Mouse (Mus musculus) telencephalon, adult 2 months (tissue): Measurements from ENCODE around the gene Abcb9.

Source experiments
- DNase-seq: peaks from one replicate; pipeline ENCODE4 v3.0.0-alpha.2; 2011; ENCODE audit warnings: low read depth, low spot score

The Abcb9 gene

DNA sequence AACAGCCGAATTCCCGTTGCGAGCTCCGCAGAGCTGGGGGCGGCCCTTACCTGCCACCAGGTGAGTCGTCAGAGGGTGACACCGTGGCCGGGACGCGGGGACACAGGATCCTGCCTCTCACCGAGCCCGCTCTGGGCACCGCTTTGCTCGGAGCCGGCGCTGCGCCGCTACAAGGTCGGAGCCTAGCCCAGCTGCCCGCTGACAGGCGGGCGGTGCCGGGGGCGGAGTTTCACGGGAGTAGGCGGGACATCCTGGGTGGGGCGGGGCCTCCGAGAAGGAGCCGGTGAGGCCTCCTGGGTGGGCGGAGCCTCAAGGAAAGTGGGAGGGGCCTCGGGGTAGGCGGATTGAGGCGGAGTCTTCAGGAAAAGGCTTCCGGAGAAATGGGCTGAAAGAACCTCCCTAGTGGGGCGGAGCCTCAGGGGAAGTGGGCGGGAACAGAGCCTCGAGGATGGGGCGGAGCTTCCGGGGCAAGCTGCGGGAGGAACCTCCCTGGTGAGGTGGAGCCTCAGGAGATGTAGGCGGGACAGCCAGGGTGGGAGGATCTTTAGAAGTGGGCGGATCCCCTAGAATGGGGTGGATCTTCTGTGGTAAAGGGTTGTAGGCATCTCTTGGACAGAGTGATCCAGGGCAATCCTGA, at the start of gene Abcb9:
Abcb9 (minus strand) TSS at position 203 of the 637 bp plus-strand sequence.
- DNase-seq = peak; percentile 93

DNA sequence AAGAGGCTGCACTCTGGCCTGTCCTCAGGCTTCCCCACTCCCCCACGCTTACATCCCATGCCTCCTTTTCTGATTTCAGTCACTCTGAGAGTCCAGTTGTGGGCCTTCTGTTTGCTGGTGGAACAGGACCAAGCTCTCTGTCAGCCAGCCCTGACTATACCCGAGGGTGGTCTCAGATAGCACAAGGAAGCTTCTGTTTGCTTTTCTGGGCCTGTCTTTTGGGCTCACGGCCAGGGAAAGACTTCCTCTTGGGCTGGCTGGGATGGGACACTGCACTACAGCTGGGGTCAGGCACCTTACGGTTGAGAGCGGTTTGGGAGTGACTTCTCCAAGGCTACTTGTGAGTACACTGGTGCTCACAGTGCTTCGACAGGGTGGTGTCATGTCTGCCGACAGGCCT, 42.5 kb upstream of the Abcb9 start:
- no peak for DNase-seq

DNA sequence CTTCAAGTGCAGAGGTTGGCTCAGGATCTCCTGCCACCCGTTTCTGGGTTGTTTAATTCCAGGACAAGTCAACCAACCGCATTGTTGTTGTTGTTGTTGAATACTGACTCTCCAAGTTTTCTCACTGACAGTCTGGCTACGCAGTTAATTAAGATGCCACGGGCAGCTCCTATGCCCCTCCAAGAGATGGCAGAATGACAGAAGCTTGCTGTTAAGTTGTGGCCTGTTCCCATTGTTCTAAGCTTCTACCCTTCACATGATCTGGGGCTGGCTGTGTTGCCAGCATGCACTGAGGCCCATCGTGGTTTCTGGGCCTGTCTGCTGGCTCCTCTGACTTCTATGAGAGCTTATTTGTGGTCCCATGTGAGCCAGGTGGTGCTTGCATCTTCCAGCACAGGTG, 38.7 kb upstream of the Abcb9 start:
- DNase-seq = no peak

DNA sequence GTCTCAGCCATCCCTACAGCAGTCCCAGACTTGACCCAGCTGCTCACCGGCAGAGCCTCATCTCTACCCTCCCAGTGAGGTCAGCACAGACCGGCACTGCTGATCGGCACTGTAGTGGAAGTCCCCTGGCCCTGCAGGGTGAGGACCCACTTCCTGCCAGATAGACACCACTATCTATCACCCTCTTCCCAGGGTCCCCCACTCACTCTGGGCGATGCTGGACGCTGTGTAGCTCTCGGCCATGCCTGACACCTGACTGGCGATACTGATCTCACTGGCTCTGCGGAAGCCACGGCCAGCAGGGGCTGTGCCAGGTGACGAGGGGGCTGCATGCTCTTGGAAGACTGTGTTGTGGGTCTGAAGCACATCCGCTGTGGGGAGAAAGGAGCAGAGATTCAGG, 29.5 kb upstream of the Abcb9 start:
- DNase-seq = no peak

DNA sequence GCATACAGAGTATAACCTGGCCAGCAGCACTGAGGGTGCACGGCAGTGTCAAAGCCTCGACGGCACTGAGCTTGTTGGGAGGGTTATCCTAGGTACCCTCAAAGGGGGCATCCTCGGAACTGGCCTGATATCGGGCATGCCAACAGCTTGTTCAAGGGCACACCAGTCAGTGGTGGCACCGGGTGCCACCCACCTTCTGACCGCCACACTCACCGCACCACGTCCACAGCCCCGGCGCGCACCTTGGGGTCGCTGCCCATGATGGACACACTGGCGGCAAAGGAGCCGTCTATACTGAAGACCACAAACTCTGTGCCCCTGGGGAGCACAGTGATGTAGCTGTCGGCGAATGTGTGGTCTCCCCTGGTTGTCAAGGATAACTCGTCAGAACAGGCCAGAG, 26.8 kb upstream of the Abcb9 start:
- no peak for DNase-seq

DNA sequence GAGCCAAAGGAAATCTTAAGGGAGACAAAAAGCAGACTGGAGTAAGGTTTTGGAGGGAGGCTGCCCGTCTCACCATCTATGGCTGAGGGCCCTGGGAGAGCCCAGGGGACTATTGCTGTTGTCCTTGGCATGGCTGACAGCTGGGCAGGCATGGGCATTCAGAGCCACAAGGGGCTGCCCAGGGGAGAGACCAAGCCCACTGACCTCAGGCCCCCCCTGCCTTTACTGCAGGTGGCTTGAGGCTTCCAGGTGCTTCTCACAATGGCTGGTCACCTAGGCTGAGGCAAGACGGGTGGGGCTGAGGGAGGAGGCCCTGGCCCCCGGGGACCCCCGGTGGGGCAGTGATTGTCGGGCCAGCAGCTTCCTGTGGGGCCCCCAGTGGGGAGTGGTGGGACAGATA, 23.6 kb upstream of the Abcb9 start:
- no peak for DNase-seq

DNA sequence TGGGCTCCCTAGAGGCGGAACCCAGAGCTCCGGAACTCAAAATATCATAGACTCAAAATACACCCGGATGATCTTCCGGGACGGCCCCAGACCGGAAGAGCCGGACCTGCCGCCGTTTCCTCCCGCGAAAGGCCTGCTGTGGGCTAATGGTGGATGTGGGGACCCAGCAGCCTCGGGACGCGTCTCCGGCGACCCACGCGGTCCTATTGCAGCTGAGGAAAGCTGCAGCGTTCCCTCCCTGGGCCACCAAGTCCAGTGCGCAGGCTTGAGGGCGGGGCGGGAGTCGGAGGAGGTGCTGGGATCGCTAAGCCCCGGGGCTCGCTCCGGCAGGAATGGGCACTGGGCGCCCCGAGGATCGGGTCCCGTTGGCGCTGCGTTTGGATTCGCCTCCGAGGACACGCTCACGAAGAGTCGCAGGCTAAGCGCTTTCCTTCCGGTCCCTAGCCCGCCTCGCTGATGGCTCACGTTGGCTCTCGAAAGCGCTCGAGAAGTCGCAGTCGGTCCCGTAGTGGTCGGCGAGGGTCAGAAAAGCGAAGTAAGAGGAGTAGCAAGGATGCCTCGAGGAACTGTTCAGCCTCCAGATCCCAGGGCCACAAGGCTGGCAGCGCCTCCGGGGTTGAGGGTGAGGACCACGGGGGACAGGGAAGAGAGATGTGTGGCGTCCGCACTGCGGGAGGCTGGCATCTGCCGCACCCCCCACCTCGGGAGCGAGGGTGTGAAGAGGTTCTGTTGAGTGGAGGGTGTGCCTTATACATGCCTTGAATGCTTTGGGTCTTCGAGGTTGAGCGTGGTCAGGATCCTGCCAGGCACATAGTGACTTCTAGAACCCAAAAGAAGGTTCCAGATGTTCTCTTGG, 20.6 kb upstream of the Abcb9 start, which contains the start of gene Arl6ip4:
Arl6ip4 (plus strand) TSS at position 100 of the 856 bp plus-strand sequence.
- peak; percentile 62 for DNase-seq

DNA sequence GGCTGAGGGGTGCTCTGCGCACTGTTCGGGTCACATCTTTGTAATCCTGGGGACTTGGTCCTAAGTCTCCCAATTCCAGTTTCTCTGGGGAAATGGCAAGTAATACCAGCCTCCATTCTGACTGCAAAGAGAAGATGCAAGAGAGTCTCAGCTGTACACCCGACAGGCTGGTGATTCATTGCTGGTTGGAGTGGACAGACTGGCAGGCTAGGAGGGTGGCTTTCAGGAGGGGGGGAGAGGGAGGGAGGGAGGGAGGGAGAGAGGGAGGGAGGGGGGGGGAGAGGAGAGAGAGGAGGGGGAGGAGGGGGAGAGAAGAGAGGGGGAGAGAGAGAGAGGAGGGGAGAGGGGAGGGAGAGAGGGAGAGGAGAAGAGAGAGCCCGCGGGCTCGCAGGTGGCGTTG, 19.9 kb upstream of the Abcb9 start:
- no peak for DNase-seq

DNA sequence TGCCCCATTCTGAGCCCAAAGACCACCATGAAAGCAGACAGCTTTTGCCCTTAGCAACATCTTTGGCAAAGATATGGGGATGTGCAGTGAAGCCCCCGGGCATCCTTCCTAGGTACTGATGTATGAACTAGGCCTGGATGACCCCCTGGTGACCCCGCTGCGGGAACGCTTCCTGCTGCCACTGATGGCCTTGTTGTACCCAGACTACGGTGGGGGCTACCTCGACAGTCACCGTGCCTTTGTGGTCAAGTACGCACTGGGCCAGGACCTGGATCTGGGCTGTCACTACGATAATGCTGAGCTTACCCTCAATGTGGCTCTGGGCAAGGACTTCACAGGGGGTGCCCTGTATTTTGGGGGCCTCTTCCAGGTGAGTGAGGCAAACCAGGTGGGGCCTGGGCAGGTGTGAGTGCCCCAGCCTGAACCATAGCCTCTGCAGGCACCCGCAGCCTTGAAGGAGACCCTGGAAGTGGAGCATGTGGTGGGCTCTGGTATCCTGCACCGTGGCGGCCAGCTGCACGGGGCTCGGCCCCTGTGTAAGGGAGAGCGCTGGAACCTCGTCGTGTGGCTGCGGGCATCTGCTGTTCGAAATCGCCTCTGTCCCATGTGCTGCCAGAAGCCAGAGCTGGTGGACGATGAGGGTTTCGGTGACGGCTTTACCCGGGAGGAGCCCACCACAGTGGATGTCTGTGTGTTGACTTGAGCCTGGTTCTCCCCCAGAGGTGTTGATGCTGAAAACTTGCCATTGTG, 18.9 kb upstream of the Abcb9 start:
- DNase-seq = no peak

DNA sequence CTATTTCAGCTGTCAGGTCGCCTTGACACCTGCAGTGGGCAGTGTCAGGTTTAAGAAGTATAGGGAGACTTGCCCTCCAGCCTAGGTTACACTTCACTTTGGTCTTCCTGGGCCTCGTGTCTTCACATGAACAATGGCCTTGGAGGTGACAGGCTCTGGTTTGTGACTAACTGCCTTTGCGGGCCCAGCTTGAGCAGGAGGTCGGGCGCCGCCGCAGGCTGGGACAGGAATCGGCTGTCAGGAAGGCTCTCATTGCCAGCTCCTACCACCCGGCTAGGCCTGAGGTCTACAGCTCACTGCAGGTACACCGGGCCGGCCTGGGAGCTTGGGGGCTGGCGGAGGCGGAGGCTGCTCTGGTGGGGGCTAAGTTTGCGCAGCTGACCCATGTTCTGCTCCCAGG, 17.4 kb upstream of the Abcb9 start:
- DNase-seq = no peak

DNA sequence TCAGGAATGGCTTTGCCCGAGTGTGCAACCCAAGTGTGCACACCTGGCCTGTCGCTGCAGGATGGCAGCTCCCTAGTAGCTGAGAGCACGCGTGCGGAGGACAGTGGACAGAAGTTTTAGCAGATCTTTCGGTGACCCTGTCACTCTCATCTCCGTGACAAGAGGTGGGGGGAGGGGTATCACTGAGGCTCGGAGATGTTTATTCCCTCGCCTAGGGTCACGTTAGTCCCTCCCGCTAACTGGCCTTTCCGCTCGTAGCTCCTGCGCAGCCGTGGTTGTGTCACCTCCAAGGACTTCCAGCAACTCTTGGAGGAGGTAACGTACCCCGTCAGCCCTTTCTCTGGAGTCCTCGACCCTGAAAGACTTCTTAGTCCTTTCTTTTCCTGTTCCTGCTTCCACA, 16.9 kb upstream of the Abcb9 start:
- DNase-seq = no peak

DNA sequence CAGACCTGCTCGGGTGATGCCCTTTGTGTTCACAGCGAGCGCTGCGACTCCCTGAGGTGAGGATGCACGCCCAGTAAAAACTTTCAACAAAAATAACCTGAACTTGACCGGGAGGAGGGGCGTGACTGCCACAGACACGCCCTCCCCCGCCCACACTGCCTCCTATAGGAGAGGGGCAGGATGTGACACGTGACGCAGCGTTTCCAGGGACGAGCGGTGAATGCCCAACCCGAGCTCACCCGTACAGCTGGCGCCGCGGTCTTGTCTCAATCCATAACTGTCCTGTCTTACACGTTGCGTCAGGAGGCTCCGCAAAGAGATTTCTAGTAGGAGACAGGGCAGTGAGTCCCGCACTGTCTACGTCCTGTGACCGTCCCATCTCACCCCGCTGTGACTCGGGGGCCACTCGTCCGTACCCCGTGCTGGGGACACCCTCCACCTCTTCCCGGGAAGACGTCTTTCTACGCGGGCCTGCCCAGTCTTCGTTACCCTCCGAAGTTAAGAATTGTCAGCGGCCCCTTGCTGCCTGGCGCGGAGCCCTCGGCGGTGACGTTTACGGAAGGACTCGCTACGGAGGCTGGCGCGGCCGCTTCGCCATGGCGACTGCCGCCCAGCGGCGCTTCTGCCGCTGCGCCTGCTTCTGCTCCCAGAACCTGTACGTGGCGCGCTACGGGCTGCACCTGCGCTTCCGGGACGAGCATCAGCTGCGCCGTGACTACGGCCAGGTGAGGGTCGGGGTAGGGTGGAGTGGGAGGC, 16.3 kb upstream of the Abcb9 start, which contains the start of gene Ogfod2:
Ogfod2 (plus strand) TSS at position 556 of the 756 bp plus-strand sequence.
- DNase-seq = peak; percentile 97

DNA sequence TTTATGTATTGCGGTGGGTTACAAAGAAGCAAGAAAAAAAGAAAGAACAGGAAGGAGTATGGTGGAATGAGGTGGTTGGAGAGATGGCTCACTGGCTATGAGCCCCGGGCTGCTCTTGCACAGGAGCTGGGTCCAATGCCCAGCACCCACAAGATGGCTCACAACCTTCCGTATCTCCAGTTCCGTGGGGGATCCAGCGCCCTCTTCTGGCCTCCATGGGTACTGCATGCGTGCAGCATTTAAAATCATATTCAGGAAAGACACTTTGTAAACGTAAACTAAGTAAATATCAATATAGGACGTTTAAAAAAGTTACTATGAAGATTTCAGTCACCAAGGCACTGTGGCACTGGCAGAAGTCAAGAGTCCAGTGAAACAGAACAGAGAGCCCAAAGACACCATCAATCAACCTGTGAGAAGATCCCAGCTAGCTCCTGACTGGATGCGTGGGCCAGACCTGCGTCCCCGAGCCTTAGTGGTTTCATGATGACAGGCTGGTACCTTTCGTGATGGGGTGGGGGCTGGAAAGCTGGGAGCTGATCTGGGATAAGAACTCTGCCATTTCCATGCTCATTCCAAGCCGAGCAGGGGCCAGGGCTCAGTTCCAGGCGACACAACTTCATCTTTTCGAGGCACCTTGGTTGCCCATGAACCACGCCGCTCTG, 15.6 kb upstream of the Abcb9 start:
- no peak for DNase-seq

DNA sequence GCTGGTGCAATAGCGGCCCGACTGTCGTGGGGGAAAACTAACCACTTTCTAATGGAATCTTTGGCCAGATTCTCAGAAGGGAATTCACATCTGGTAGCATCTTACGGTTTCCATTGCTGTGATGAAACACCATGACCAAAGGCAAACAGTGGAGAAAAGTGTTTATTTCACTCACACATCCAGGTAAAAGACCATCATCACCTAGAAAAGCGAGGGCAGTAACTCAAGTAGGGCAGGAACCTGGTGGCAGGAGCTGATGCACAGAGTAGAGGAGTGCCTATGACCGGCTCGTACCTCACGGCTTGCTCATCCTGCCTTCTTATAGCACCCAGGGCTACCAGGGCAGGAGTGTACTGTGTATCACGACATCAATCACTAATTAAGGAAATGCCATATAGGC, 8.0 kb upstream of the Abcb9 start:
- no peak for DNase-seq

DNA sequence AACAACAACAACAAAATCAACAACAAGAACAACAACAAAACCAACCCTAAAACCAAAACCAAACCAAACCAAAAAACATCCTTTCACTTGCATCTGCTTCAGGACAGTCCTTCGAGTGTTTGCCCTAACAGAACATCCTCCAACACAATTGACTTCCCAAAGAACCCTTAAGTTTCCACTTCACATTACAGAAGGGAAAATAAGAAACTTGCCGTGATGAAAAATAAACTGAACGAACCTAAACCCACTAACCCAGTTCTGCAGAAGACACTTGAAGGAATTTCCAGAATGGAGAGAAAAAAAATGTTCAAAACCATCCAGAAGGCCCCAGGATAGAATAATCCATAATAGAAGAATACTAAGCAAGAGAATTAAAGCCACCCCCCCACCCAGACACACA, 7.4 kb upstream of the Abcb9 start:
- no peak for DNase-seq

DNA sequence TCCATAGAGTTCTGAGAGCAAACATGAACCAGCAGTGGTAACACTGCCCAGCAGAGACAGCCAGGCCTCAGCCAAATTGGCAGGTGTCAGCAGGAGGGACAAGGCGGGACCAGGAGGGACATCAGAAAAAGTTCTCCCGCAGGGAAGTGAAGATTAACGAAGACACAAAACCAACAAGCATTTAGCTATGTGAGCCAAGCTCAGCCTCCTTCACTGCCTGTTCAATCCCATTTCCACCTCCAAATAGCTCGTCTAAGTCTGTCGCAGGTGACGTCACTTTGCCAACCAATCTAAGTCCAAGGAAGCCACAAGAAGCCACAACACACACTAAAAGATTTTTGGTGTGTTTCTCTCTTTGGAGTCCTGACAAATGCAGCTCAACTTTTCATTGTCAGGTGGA, 6.7 kb upstream of the Abcb9 start:
- no peak for DNase-seq

DNA sequence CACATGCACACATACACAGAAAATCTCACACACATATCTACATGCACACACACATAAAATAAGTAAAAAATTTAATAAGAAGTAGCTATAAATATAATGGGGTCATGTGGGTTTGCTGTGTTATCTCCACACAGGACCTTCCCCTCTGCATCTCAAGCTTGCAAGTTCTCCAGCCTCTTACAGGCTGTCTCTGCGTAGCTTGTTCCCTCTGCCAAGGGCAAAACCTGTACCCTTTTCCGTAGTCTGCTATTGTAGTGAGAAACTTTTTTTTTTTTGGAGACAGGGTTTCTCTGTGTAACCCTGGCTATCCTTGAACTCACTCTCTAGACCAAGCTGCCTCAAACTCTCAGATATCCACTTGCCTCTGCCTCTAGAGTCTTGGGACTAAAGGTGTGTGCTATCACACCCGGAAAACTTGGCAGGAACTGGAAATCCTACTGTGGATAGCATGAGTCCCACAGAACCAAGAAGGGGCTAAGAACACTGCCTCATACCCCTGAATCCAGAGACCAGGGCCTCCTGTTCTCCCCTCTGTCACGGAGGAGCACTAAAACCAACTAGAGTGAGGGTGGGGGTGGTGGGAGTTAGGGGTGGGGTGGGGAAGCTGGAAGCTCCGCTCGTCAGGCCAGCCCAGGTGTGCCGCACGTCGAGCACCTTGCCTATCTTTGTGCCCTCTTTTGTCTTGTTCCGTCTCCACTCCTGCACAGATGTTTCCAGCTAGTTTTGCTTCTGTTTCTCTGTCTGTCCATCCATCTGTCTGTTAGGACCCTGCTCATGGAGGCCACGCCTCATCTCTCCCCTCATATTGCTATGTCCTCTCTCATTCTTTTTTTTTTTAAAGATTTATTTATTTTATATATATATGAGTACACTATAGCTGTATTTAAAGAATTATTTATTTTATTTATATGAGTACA, 4.8 kb upstream of the Abcb9 start:
- DNase-seq = no peak

DNA sequence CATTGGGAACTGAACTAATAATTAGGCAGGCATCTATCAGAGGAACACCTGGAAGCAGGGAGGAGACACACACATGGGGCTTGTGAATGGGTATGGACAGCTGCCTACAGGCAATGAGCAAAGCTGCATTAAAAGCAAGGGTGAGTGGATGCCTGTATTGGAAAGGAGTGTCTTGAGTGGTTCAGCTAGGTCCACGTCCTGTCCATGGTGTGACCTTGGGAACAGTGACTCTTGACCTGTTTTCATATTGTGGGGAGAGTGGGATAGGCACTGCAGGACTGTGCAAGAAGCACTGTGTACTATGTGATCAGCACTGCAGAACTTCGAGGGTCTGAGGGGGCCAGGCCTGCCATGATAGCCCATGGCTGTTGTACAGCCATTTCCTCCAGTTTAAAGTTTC, 3.3 kb upstream of the Abcb9 start:
- no peak for DNase-seq

DNA sequence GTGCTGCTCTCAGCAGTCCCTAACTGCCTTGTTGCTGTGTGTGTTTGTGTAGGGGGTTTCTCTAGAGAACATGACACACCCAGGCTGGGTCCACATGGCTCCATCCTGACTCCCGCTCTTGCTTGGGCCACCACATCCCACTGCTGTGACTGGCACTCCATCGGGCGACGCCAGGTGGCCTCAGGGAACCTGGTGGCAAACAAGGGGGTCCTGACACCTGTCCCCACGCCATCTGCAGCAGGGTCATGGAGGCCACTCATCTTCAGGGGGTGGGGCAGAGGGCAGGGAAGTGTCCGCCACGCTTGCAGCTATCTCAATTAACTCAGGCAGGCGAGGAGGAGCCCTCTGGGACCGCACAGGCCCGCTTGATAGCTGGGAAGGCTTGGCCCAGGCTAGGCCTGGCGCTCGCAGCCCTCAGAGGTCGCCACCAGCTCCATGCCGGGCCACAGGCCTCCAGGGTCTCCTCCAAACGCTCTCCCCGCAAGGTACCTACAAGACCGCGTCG, 469 bp downstream of the Abcb9 start:
- no peak for DNase-seq
